Mouse (Mus musculus) limb, embryonic 10.5 days (tissue): Measurements from ENCODE around the gene Gm16181. TPM values are rescaled to one million over a fixed set of nuclear protein-coding genes. Genes with fewer than 3 reads are reported as not detected.

Experiments used
- DNase-seq: peaks from one replicate; pipeline ENCODE4 v3.0.0-alpha.2; 2017; ENCODE audit warnings: low spot score
- H3K27ac ChIP-seq: fragments of 300-500 bp; sonication (generic); 2 replicates; pipeline ENCODE4 v1.5.1; 2016; ENCODE audit warnings: mild to moderate bottlenecking
- H3K27me3 ChIP-seq: fragments of 300-500 bp; sonication (generic); 2 replicates; pipeline ENCODE4 v1.6.1; 2016; ENCODE audit warnings: low read depth, mild to moderate bottlenecking; ENCODE audit not compliant: poor library complexity, severe bottlenecking
- H3K36me3 ChIP-seq: fragments of 300-500 bp; sonication (generic); 2 replicates; pipeline ENCODE4 v1.6.1; 2016; ENCODE audit warnings: mild to moderate bottlenecking, moderate library complexity
- H3K4me1 ChIP-seq: fragments of 300-500 bp; sonication (generic); 2 replicates; pipeline ENCODE4 v1.6.1; 2016
- H3K4me3 ChIP-seq: fragments of 300-500 bp; sonication (generic); 2 replicates; pipeline ENCODE4 v1.5.1; 2016; ENCODE audit warnings: mild to moderate bottlenecking, moderate library complexity
- H3K9me3 ChIP-seq: fragments of 300-500 bp; sonication (generic); replicated peaks from 2 replicates; pipeline ENCODE4 v1.6.1; 2016; ENCODE audit warnings: mild to moderate bottlenecking
- WGBS: fragments of 180-500 bp; shearing (Covaris S2); methylation state at CpG from one replicate; pipeline ENCODE4 v1.1.7; 2016; 5-methylcytosine and 5-hydroxymethylcytosine counted together
- microRNA-seq: library from miRNA; unstranded; fragments of <30 nt; microRNA quantifications from one replicate; pipeline ENCODE4, GENCODE M21; 2017
- polyA plus RNA-seq: library from polyadenylated mRNA; unstranded; fragments of >200 nt; fragmentation: Nextera tagmentation; extraction: Ambion mirVana; gene quantifications from 2 replicates; pipeline ENCODE4 v1.2.1, GENCODE M21; 2016

The Gm16181 gene
- polyA plus RNA-seq, 1 experiment from 2014 or later = 0.30 TPM

DNA sequence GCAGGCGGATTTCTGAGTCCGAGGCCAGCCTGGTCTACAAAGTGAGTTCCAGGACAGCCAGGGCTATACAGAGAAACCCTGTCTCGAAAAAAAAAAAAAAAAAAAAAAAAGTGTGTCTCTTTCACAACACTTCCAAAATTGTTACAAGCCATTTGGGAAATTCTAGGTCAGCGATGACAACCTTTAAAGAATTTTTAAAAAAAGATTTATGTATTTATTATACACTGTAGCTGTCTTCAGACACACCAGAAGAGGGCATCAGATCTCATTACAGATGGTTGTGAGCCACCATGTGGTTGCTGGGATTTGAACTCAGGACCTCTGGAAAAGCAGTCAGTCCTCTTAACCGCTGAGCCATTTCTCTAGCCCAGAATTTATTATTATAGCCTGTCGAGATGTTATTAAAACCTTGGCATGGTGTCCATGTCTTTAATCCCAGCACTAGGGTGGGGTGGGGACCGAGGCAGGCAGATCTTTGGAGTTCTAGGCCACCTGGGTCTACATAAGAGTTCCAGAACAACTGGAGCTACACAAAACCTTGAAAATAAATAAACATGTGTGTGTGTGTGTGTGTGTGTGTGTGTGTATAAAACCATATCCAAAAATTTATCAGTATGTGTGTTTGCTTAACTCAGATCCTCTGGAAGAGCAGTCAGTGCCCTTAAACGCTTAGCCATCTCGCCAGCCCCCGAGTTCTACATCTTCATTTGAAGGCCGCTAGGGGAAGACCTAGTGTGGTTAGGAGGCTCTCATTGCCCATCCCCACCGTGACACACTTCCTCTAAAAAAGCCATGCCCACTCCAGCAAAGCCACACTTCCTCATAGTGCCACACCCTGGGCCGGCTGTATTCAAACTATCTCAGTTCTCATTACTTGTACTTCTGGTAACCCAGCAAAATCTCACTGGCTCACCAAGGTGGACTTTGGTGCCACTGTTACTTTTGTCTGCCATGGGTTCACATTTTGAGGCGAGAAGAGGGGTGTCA lies 38.2 kb downstream of the Gm16181 start:
- 63% methylated on average over 14 of the region's 14 CpGs for WGBS
- Histone ChIP-seq H3K36me3 (peaks cover 8% of the 10 kb centered on the region), H3K4me1 (peaks cover 17% of the 10 kb centered on the region), H3K9me3 (no peaks in the 10 kb centered on the region), H3K4me3 (no peak overlapping the region), H3K27me3 (peaks cover 40% of the 10 kb centered on the region), H3K27ac (no peak overlapping the region)
- no peak for DNase-seq

DNA sequence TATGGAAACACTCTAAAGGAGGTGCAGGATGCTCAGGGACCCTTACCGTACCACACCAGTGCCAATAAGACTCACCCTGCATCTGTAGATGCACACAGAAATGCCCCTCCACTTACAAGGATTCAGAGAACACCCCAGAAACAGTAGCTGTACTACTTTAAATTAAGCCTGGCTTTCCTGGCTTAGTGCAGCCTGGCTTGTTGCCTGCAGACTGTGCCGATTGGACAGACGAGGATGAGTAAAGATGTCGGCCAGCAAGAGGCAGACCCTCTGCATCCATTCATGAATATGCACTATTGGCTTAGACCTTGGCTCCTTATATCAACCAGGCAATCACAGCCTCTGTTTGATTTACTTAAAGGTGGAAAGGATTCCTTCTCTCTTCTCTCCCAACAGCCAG lies 39.0 kb downstream of the Gm16181 start:
- H3K36me3 ChIP-seq = no peaks in the 10 kb centered on the region
- peaks cover 48% of the 10 kb centered on the region for H3K27me3 ChIP-seq
- no peak for DNase-seq
- H3K27ac ChIP-seq = no peak overlapping the region
- WGBS = 81% methylated on average over 4 of the region's 4 CpGs
- H3K4me1 ChIP-seq = peaks cover 20% of the 10 kb centered on the region
- no peak overlapping the region for H3K4me3 ChIP-seq
- H3K9me3 ChIP-seq = no peaks in the 10 kb centered on the region

DNA sequence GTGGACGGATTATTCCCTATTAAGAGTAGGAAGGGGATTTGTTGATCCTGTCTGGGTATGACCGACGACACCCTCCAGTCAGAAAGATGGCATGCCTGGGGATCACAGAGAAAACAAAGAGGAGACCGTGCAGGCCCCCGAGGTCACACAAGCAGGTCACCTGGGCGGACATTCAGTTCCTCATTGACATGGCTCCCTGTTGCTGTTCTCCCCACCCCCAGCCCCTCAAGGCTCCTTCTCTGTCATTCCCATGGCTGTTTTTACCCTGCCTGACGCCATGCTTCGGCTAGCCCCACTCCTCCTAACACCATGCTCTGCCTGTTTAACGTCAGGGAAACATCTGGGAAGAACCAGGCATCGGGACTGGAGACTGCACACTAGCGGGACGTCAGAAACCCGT lies 41.0 kb downstream of the Gm16181 start:
- no peak for DNase-seq
- 71% methylated on average over 13 of the region's 13 CpGs for WGBS
- H3K9me3 ChIP-seq = no peaks in the 10 kb centered on the region
- H3K36me3 ChIP-seq = no peaks in the 10 kb centered on the region
- H3K4me3 ChIP-seq = no peak overlapping the region
- H3K27ac ChIP-seq = no peak overlapping the region
- peaks cover 20% of the 10 kb centered on the region for H3K4me1 ChIP-seq
- H3K27me3 ChIP-seq = peaks cover 68% of the 10 kb centered on the region

DNA sequence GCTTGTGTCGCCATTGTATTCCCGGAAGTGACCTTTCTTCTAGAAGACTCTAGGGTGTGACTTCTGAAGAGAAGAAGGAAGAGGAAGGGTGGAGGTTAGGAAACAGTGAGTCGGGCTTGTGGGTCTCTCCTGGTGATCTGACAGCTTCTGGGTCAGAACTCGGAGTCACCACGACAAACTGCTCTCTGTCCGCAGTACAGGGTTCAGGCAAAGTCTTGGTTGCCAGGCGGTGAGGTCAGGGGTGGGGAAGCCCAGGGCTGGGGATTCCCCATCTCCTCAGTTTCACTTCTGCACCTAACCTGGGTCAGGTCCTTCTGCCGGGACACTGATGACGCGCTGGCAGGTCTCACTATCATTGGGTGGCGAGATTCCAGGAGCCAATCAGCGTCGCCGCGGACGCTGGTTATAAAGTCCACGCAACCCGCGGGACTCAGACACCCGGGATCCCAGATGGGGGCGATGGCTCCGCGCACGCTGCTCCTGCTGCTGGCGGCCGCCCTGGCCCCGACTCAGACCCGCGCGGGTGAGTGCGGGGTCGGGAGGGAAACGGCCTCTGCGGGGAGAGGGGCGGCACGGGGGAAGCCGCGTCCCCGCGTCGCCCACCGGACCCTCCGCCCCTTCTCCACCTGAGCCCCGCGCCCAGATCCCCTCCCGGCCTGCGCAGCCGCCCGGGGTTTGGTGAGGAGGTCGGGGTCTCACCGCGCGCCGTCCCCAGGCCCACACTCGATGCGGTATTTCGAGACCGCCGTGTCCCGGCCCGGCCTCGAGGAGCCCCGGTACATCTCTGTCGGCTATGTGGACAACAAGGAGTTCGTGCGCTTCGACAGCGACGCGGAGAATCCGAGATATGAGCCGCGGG lies 42.3 kb downstream of the Gm16181 start, which contains the start of gene H2-D1:
Gene H2-D1, plus strand, starts transcription at position 67 of the 859 bp plus-strand sequence.
- peak; percentile 88 for DNase-seq
- 2% methylated on average over 73 of the region's 73 CpGs for WGBS
- Histone ChIP-seq H3K27me3 (peaks cover 71% of the 10 kb centered on the region), H3K4me1 (peaks cover 19% of the 10 kb centered on the region), H3K9me3 (no peaks in the 10 kb centered on the region), H3K4me3 (peak within 1 kb of the TSS; percentile 71), H3K36me3 (no peaks in the 10 kb centered on the region), H3K27ac (peak within 1 kb of the TSS; percentile 38)

DNA sequence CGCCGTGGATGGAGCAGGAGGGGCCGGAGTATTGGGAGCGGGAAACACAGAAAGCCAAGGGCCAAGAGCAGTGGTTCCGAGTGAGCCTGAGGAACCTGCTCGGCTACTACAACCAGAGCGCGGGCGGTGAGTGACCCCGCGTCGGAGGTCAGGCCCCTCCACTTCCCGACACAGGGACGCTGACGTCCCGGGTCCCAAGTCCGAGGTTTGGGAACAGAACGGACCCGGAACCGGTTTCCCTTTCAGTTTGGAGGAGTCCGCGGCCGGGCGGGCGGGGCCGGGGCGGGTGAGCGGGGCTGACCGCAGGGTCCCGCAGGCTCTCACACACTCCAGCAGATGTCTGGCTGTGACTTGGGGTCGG lies 42.9 kb downstream of the Gm16181 start:
- H3K4me3 ChIP-seq = peak overlapping the region; percentile 71
- no peaks in the 10 kb centered on the region for H3K36me3 ChIP-seq
- 1% methylated on average over 31 of the region's 31 CpGs for WGBS
- peak; percentile 60 for DNase-seq
- peak overlapping the region; percentile 38 for H3K27ac ChIP-seq
- H3K4me1 ChIP-seq = peaks cover 16% of the 10 kb centered on the region
- H3K9me3 ChIP-seq = no peaks in the 10 kb centered on the region
- peaks cover 71% of the 10 kb centered on the region for H3K27me3 ChIP-seq

DNA sequence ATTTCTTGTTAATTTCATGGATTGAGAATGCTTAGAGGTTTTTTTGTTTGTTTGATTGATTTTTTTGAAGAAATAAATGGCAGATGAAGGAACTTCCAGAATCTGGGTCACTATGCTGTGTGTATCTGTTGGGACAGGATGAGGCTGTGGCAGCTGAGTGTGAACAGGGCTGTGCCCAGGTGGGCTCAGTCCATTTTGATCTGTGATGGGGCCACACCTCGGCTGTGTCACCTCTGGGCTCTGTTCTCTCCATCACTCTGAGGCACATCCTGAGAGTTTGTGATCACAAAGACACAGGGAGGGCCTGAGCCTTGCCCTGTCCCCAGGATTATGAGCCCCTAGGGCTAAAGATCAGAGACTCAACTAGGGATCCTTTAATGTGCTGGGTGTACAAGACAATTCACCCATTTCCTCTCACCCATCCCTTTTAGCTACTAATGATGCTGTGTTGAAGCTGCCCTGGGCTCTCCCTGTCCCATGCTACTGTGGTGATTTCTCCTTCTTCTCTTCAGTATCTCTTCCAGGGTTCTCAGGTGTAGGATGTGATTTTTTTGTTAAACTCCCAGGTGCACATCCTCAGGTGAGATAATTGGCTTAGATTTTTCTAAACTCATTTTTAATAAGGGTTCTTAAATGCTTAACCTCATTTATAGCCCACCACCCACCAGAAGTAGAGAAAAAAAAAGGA lies 46.9 kb downstream of the Gm16181 start:
- H3K27me3 ChIP-seq = peaks cover 44% of the 10 kb centered on the region
- WGBS = 79% methylated on average over 1 of the region's 1 CpGs
- peaks cover 15% of the 10 kb centered on the region for H3K4me1 ChIP-seq
- no peaks in the 10 kb centered on the region for H3K9me3 ChIP-seq
- DNase-seq = no peak
- no peak overlapping the region for H3K27ac ChIP-seq
- no peaks in the 10 kb centered on the region for H3K36me3 ChIP-seq
- H3K4me3 ChIP-seq = no peak overlapping the region

DNA sequence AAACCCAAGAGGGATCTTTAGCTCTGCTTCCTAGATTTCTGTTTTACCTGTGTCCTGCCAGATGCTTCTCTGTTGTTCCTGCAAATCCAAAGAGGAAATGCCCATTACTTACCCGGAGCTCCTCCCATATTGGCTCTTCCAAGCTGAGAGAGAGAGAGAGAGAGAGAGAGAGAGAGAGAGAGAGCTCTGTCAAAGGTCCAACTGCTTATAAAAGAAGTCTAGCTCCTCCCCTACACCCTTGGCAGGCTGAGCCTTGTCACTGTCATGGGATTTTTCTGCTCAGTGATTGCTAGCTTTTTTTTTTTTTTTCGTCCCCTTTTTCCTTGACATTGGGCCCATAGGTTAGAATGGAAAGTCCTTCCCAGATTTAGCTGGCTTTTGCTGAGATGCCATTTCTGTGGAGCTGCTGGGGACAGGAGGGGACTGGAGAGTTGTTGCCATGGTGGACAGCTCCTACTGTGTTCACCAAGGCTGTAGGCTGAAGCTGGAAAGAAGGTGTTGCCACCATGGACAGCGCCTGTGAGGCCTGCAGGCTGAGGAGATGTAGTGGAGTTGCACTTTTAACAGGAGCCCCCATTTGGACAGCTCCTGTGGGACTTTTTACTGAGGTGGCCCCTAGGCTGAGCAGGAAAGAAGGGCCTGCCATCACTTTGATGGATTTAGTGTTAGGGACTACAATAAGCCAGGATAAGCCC lies 49.2 kb downstream of the Gm16181 start:
- DNase-seq = peak; percentile 81
- H3K4me1 ChIP-seq = no peaks in the 10 kb centered on the region
- H3K36me3 ChIP-seq = no peaks in the 10 kb centered on the region
- no peaks in the 10 kb centered on the region for H3K9me3 ChIP-seq
- no peak overlapping the region for H3K27ac ChIP-seq
- 37% methylated on average over 3 of the region's 3 CpGs for WGBS
- peaks cover 22% of the 10 kb centered on the region for H3K27me3 ChIP-seq
- no peak overlapping the region for H3K4me3 ChIP-seq

DNA sequence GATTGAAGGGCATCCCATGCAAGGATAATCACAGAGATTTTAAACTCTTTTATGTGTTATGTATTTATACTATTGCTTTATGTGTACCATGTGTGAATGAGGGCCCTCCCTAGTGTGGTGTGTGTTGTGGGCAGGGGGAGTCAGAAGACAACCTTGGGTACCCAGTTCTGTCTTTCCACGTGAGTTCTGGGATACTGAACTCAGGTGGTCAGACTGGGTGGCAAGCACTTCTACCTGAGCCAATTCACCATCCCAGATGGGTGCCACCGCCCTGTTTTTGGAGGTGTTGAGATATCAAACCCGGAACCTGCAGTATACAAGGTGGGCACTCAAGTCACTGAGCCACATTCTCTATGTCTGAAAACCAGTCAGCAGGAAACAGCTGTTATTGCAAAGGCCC lies 51.6 kb downstream of the Gm16181 start:
- no peak for DNase-seq
- WGBS = 71% methylated on average over 3 of the region's 3 CpGs
- Histone ChIP-seq H3K4me3 (no peak overlapping the region), H3K36me3 (no peaks in the 10 kb centered on the region), H3K27ac (no peak overlapping the region), H3K4me1 (0 out of 2 replicates have a peak, but pooled peaks cover 3% of the 10 kb centered on the region), H3K9me3 (no peaks in the 10 kb centered on the region), H3K27me3 (peaks cover 25% of the 10 kb centered on the region)

Small RNAs within 50 kb of the gene (microRNA-seq; reads per million reads assigned to microRNA genes)
- gene Mir6973a = not detected
- gene Mir6974 = not detected
- gene Mir6975 = 1.5 reads per million
- gene Mir8094 = 1.2 reads per million

Other genes starting within 250 kb of the Gm16181 start
- gene Hspa1a, start 248.7 kb upstream of the Gm16181 start, polyA plus RNA-seq = 1.1 and 1.4 TPM in 2 replicates
- gene Hspa1l, start 248.1 kb upstream of the Gm16181 start, polyA plus RNA-seq = 0.58 and 0.85 TPM in 2 replicates
- gene Lsm2, start 239.0 kb upstream of the Gm16181 start, polyA plus RNA-seq = 320 and 365 TPM in 2 replicates
- 222 and 267 TPM in 2 replicates for gene Vars, start 219.8 kb upstream of the Gm16181 start, polyA plus RNA-seq
- gene Vwa7, start 204.3 kb upstream of the Gm16181 start, polyA plus RNA-seq = 0.15 and 0.23 TPM in 2 replicates
- gene Sapcd1, start 192.8 kb upstream of the Gm16181 start, polyA plus RNA-seq = 1.2 and 1.4 TPM in 2 replicates
- 5.2 and 5.4 TPM in 2 replicates for gene Msh5, start 174.1 kb upstream of the Gm16181 start, polyA plus RNA-seq
- 174 and 186 TPM in 2 replicates for gene Clic1, start 170.9 kb upstream of the Gm16181 start, polyA plus RNA-seq
- 453 and 568 TPM in 2 replicates for gene Ddah2, start 161.8 kb upstream of the Gm16181 start, polyA plus RNA-seq
- gene Ly6g6c, start 155.4 kb upstream of the Gm16181 start, polyA plus RNA-seq = not detected in 2 replicates
- gene Mpig6b, start 154.7 kb upstream of the Gm16181 start, polyA plus RNA-seq = 0.36 and 0.46 TPM in 2 replicates
- 0.81 and 0.95 TPM in 2 replicates for gene Ly6g6e, start 143.9 kb upstream of the Gm16181 start, polyA plus RNA-seq
- gene Ly6g6d, start 142.8 kb upstream of the Gm16181 start, polyA plus RNA-seq = 0.80 and 1.1 TPM in 2 replicates
- 0.56 and 0.66 TPM in 2 replicates for gene Ly6g6f, start 135.2 kb upstream of the Gm16181 start, polyA plus RNA-seq
- gene Abhd16a, start 131.6 kb upstream of the Gm16181 start, polyA plus RNA-seq = 53.3 and 63.6 TPM in 2 replicates
- not detected in 2 replicates for gene Ly6g5c, start 112.6 kb upstream of the Gm16181 start, polyA plus RNA-seq
- gene Ly6g5b, start 105.4 kb upstream of the Gm16181 start, polyA plus RNA-seq = 1.4 and 1.7 TPM in 2 replicates
- 33.9 and 35.8 TPM in 2 replicates for gene Gpank1, start 99.4 kb upstream of the Gm16181 start, polyA plus RNA-seq
- gene Csnk2b, start 98.8 kb upstream of the Gm16181 start, polyA plus RNA-seq = 299 and 317 TPM in 2 replicates
- 8.4 and 8.5 TPM in 2 replicates for gene D17H6S53E, start 94.5 kb upstream of the Gm16181 start, polyA plus RNA-seq
- gene Apom, start 88.8 kb upstream of the Gm16181 start, polyA plus RNA-seq = 0.39 and 0.56 TPM in 2 replicates
- 74.2 and 74.7 TPM in 2 replicates for gene Bag6, start 85.7 kb upstream of the Gm16181 start, polyA plus RNA-seq
- gene Prrc2a, start 55.9 kb upstream of the Gm16181 start, polyA plus RNA-seq = 213 and 229 TPM in 2 replicates
- gene Aif1, start 44.8 kb upstream of the Gm16181 start, polyA plus RNA-seq = 1.5 and 1.8 TPM in 2 replicates
- gene Lst1, start 32.4 kb upstream of the Gm16181 start, polyA plus RNA-seq = 1.6 and 2.0 TPM in 2 replicates
- 0.38 and 0.45 TPM in 2 replicates for gene Ltb, start 26.4 kb upstream of the Gm16181 start, polyA plus RNA-seq
- gene Tnf, start 18.8 kb upstream of the Gm16181 start, polyA plus RNA-seq = 0.14 TPM in 1 of 2 replicates, not detected in the other
- gene Lta, start 15.5 kb upstream of the Gm16181 start, polyA plus RNA-seq = not detected in 2 replicates
- 4.5 and 5.2 TPM in 2 replicates for gene Atp6v1g2, start 12.8 kb downstream of the Gm16181 start, polyA plus RNA-seq
- gene Nfkbil1, start 15.0 kb downstream of the Gm16181 start, polyA plus RNA-seq = 10.7 and 12.1 TPM in 2 replicates
- gene Ddx39b, start 20.9 kb downstream of the Gm16181 start, polyA plus RNA-seq = 749 and 792 TPM in 2 replicates
- gene H2-D1, start 41.9 kb downstream of the Gm16181 start, polyA plus RNA-seq = 21.4 and 23.1 TPM in 2 replicates
- not detected in 2 replicates for gene H2-Q1, start 99.6 kb downstream of the Gm16181 start, polyA plus RNA-seq
- 0.79 and 0.80 TPM in 2 replicates for gene H2-Q2, start 121.4 kb downstream of the Gm16181 start, polyA plus RNA-seq
- 2.2 and 3.6 TPM in 2 replicates for gene H2-Q4, start 158.8 kb downstream of the Gm16181 start, polyA plus RNA-seq
- 2.6 and 3.8 TPM in 2 replicates for gene H2-Q6, start 204.0 kb downstream of the Gm16181 start, polyA plus RNA-seq
- gene H2-Q7, start 218.3 kb downstream of the Gm16181 start, polyA plus RNA-seq = 24.7 and 28.4 TPM in 2 replicates
- 0.51 and 0.53 TPM in 2 replicates for gene H2-Q10, start 249.3 kb downstream of the Gm16181 start, polyA plus RNA-seq